Mouse (Mus musculus): Measurements from ENCODE around the gene Spaca4.

DNA sequence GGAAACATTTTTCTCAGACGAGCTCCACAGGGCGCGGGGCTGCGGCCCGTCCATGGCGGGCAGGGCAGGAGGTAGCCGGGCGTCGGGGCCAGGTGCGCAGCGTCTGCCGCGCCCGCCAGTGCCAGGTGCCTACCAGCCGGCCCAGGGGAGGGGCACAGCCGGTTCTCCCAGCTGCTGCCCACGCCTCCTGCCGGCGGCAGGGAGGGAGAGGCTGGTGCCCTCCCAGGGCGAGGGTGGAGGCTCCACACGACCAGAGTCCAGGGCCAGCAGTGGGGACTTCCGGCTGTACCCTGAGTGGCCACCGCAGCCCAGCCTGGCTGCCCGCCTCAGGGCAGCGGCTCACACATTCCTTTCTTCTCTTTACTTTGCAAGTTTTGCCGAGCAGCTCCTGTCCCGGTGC, 33.8 kb upstream of the Spaca4 start:
- TF ChIP-seq CTCF (IDR thresholded peaks at IDR 0.05) (no peak), EP300 (IDR thresholded peaks at IDR 0.05; ENCODE audit: insufficient read depth, low read depth, low read length) (no peak), POLR2A (IDR thresholded peaks at IDR 0.05; ENCODE audit: insufficient read depth, low read depth, low read length) (no peak)

Data from heart, adult 2 months (tissue).